12 mouse cellular contexts compared by ENCODE assay signal in the genomic region with DNA sequence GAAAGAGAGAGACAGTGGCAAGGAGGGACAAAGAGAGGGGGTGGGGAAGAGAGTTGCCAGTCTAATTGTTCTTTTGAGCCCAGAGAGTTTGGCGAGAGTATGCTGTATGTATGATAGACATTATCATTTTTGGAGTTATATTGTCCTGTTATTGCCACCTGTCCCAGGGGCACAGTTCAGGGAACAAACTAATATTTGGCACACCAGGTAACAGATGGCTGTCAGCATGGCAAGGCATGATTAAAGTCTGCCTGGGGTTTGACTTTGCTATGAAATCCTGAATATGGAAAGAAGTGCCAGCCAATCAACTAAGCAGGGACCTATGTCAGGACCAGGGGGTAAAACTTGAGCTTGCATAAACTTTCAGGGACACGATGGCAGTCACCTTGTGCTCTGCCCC.
A peak's percentile ranks its signal among the peaks of the same experiment; 100 is the strongest.
DNase-seq lines count a peak whose midpoint lies in the region; ATAC-seq lines count a peak whose summit lies in the region.
"Had no signal": no experiment of that assay in that cellular context is flagged by ENCODE, and none has a peak within 500 bp of the region (broad histone marks: within the 10 kb centered on the region; RNA-seq: fewer than 3 reads in every experiment).

No protein-coding gene starts in this region.

- no peak overlapping the region for H3K4me3 ChIP-seq in kidney, embryonic 14.5 days (ENCODE audit: low read length)
- no peak overlapping the region for H3K4me3 ChIP-seq in neural tube, embryonic 13.5 days
- H3K4me3 ChIP-seq in hindbrain, embryonic 14.5 days (replicated peaks; ENCODE audit: low read length): no peak overlapping the region
- H3K4me3 ChIP-seq: liver, embryonic 13.5 days; megakaryocyte, embryonic 14.5 days had no signal

- ATAC-seq in kidney, embryonic 14.5 days (ENCODE audit: low FRiP score, low TSS enrichment): no peak; the same call in 1 of the 2 replicates
- ATAC-seq in neural tube, embryonic 13.5 days (ENCODE audit: low read depth): peak; percentile 44; the same call in 1 of the 2 replicates
- peak; percentile 22; the same call in 1 of the 2 replicates for ATAC-seq in hindbrain, embryonic 14.5 days (ENCODE audit: low FRiP score)
- ATAC-seq: lung, postnatal 0 days had no signal

- no peaks in the 10 kb centered on the region for H3K36me3 ChIP-seq in kidney, embryonic 14.5 days (ENCODE audit: control insufficient read depth, insufficient read depth, low read length)
- peaks cover 16% of the 10 kb centered on the region for H3K36me3 ChIP-seq in neural tube, embryonic 13.5 days
- peaks cover 19% of the 10 kb centered on the region; the same call in 1 of the 2 replicates for H3K36me3 ChIP-seq in hindbrain, embryonic 14.5 days (replicated peaks; ENCODE audit: control insufficient read depth, insufficient read depth)
- H3K36me3 ChIP-seq: liver, embryonic 13.5 days had no signal

- H3K9me3 ChIP-seq in kidney, embryonic 14.5 days (ENCODE audit: control insufficient read depth, low read length): no peaks in the 10 kb centered on the region
- H3K9me3 ChIP-seq in neural tube, embryonic 13.5 days: no peaks in the 10 kb centered on the region
- H3K9me3 ChIP-seq in hindbrain, embryonic 14.5 days (ENCODE audit: control insufficient read depth, low read length): no peaks in the 10 kb centered on the region
- H3K9me3 ChIP-seq: liver, embryonic 13.5 days; megakaryocyte, embryonic 14.5 days had no signal

- no peak for DNase-seq in kidney, adult 9 months
- no peak for DNase-seq in neural tube, embryonic 10.5 days (ENCODE audit: extremely low spot score, low spot score)
- no peak for DNase-seq in hindbrain, embryonic 14.5 days (ENCODE audit: low spot score)
- no peak for DNase-seq in gastrocnemius, postnatal 36 days
- no peak for DNase-seq in frontal cortex, postnatal 14 days (ENCODE audit: low spot score in 2 of 2)
- DNase-seq: kidney, adult 11 months; liver, embryonic 13.5 days had no signal

- intact Hi-C loops in gastrocnemius, postnatal 36 days (cut with DNase I): no loop called here

- H3K4me1 ChIP-seq in kidney, embryonic 14.5 days (ENCODE audit: control insufficient read depth, insufficient read depth, low read length): peaks cover 9% of the 10 kb centered on the region; the same call in 1 of the 2 replicates
- peaks cover 21% of the 10 kb centered on the region for H3K4me1 ChIP-seq in neural tube, embryonic 13.5 days (replicated peaks)
- H3K4me1 ChIP-seq in hindbrain, embryonic 14.5 days (replicated peaks; ENCODE audit: control insufficient read depth, insufficient read depth, low read length): no peaks in the 10 kb centered on the region

- peak overlapping the region; percentile 60 for H3K27ac ChIP-seq in kidney, embryonic 14.5 days (ENCODE audit: low read depth, low read length)
- peak overlapping the region; percentile 70 for H3K27ac ChIP-seq in neural tube, embryonic 13.5 days (replicated peaks)
- H3K27ac ChIP-seq in hindbrain, embryonic 14.5 days: no peak overlapping the region
- H3K27ac ChIP-seq: liver, embryonic 13.5 days had no signal

- no peak overlapping the region for H3K9ac ChIP-seq in kidney, embryonic 14.5 days (ENCODE audit: low read depth, low read length)
- H3K9ac ChIP-seq in neural tube, embryonic 13.5 days: no peak overlapping the region
- no peak overlapping the region for H3K9ac ChIP-seq in hindbrain, embryonic 14.5 days
- H3K9ac ChIP-seq: liver, embryonic 13.5 days had no signal

- H3K27me3 ChIP-seq in kidney, embryonic 14.5 days (ENCODE audit: control insufficient read depth, insufficient read depth, low read length): no peaks in the 10 kb centered on the region
- H3K27me3 ChIP-seq in neural tube, embryonic 13.5 days: no peaks in the 10 kb centered on the region
- H3K27me3 ChIP-seq in hindbrain, embryonic 14.5 days (ENCODE audit: control insufficient read depth, insufficient read depth, low read length): no peaks in the 10 kb centered on the region
- H3K27me3 ChIP-seq: liver, embryonic 13.5 days; megakaryocyte, embryonic 14.5 days had no signal

- 32% methylated on average over 2 of the region's 2 CpGs for WGBS in kidney, embryonic 14.5 days
- WGBS in neural tube, embryonic 13.5 days: 29% methylated on average over 2 of the region's 2 CpGs
- 34% methylated on average over 2 of the region's 2 CpGs for WGBS in hindbrain, embryonic 14.5 days

- no peak overlapping the region for H3K4me2 ChIP-seq in kidney, embryonic 14.5 days (replicated peaks; ENCODE audit: low read depth, low read length)
- H3K4me2 ChIP-seq in neural tube, embryonic 13.5 days: no peak overlapping the region
- no peak overlapping the region for H3K4me2 ChIP-seq in hindbrain, embryonic 14.5 days (replicated peaks)
- H3K4me2 ChIP-seq: heart, embryonic 11.5 days; liver, embryonic 13.5 days had no signal
